Mouse (Mus musculus) gonadal fat pad, adult 2 months (tissue): Measurements from ENCODE around the gene Nectin2. TPM values are rescaled to one million over a fixed set of nuclear protein-coding genes. Genes with fewer than 3 reads are reported as not detected.

Source experiments
- DNase-seq: peaks from one replicate; pipeline ENCODE4 v3.0.0-alpha.2; 2012; ENCODE audit warnings: low read depth
- polyA plus RNA-seq: library from polyadenylated mRNA; depleted of rRNA; stranded (reverse); fragments of >200 nt; gene quantifications from 2 replicates; pipeline ENCODE4 v1.2.3, GENCODE M21; 2012

Gene Nectin2
- polyA plus RNA-seq, 1 experiment: 47.6 TPM

GRCm38 (mm10) chr7:19744590-19745385 is 5.5 kb downstream of the Nectin2 start:
- DNase-seq: no peak

GRCm38 (mm10) chr7:19743791-19744190 is 6.5 kb downstream of the Nectin2 start:
- DNase-seq: no peak

- DNase-seq: no peak
These were observed 7.8 kb downstream of the Nectin2 start for GRCm38 (mm10) chr7:19742468-19742867.

DNA sequence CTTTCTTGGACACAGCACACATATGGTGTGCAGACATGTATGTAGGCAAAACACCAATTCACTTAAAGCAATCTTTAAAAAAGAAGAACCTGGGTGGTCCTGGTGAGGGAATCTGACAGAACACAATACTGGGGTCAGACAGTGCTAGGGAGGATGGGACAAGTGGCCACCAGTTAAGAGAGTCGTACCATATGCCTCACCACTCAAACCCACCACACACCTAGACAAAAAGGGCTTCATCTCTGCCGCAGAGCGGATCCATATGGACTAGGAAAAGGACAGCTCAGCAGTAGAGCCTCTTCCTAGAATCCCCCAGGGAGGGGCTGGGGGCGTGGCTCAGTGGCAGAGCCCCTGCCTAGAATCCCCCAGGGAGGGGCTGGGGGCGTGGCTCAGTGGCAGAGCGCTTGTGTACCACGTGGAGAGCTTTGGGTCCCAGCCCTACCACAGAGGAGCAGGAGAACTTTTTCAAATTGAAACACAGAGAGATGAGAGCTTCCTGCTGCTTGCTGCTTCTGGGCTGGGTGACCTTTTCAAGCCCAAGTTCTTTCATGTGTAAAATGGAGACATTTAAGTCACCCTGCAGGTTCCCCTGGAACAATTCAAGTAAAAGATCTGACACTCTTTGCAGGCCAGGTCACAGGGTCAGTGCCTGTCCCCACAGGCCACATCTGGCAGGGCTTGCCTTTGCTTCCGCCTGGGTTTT is 8.8 kb downstream of the Nectin2 start:
- no peak for DNase-seq

DNA sequence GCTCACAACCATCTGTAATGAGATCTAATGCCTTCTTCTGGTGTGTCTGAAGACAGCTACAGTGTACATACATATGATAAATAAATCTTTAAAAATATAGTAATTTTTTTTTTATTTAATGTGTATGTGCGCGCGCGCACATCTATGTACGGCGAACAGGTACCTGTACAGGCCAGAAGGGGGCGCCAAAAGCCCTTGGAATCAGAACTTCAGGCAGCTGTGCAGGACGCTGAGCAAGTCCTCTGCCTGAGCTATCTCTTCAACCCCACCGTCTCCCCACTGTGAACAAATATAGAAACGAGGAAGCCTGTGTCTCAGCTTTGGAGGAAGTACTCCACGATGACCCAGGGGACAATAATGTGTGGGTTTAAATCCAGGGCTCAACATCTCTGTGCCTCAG is 10.0 kb downstream of the Nectin2 start:
- DNase-seq: no peak

- no peak for DNase-seq
These were observed 11.5 kb downstream of the Nectin2 start for GRCm38 (mm10) chr7:19738771-19739170.

- no peak for DNase-seq
These were observed 13.8 kb downstream of the Nectin2 start for GRCm38 (mm10) chr7:19736389-19737057.

GRCm38 (mm10) chr7:19734178-19734666 is 16.1 kb downstream of the Nectin2 start:
- DNase-seq: no peak

DNA sequence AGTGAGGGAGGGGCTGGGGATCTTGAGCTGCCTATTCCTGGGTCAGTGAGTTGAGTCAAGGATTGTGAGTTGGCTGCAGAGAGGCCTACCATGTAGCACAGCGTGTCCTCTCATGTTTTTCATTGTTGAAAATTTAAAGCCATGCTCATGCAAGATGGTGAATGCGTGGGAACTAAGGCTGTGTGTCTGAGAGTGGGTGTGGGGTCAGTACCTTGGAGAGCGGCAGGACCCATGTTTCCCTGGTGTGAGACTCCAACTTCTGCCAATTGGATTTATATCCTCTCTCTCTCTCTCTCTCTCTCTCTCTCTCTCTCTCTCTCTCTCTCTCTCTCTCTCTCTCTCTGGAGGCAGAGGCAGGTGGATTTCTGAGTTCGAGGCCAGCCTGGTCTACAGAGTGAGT is 23.7 kb downstream of the Nectin2 start:
- DNase-seq: no peak

DNA sequence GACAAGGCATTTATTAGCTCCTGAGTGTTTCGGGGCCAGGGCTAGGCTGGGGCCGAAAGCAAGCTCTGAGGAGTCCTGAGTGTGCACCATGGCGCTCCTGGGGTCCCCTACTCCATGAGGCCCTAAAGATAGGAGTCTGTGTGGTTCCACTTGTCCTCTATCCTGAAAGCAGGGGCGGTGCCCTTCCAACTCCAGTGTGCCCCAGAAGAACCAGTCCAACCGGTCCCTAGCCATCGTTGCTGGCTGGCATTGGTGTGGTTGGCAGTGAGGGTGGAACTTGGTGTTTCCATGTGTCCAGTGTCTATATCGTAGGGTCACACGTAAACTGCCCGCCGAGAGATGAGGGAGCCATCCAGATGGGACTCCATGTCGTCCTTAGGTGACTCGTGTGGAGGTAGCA is 26.1 kb downstream of the Nectin2 start:
- DNase-seq: no peak

- DNase-seq: no peak
These were observed 27.5 kb downstream of the Nectin2 start for GRCm38 (mm10) chr7:19722754-19723195.

- no peak for DNase-seq
These were observed 31.1 kb downstream of the Nectin2 start for GRCm38 (mm10) chr7:19719200-19719599.

GRCm38 (mm10) chr7:19718297-19718952 is 31.9 kb downstream of the Nectin2 start:
- no peak for DNase-seq

GRCm38 (mm10) chr7:19717346-19717745 is 32.9 kb downstream of the Nectin2 start:
- DNase-seq: no peak

- DNase-seq: no peak
These were observed 33.5 kb downstream of the Nectin2 start for GRCm38 (mm10) chr7:19716822-19717221.

GRCm38 (mm10) chr7:19716055-19716682 is 34.1 kb downstream of the Nectin2 start:
- DNase-seq: no peak

DNA sequence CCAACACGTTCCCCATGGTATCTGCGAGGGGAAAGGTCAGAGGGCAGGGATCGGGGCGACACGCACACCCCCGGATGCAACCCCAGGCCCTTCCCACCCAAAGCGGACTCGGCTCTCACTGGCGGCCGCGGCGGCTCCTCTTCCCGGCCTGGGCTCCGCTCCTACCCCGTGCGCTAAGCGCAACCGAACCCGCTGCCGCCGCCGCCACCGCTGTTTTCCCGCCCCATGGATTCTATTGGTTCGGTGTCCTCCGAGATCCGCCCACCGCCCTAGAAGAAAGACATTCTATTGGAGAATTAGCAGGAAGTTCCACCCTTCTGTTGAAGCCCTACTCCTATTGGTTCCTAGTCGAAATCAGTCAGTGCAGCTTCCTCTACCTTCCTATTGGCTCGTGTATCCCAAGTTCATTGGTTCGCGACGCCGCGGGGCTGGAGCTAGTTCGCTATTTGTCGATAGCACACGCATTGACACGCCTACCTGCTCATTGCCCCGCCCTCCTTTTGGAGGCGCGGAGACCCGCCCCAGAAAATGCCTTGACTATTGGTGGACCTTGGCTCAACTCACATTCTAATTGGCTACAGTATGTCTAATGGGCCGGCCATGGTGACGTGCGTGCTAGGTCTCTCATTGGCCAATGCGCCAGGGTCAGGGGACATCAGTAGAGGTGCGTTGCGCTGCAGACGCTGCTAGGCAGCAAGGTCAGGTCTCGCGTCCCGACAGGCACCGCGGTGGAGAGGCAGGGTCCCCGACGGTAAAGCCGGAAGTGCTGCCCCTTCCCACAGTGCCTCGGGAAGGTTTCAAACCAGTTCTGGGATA is 34.8 kb downstream of the Nectin2 start, which contains the start of gene Tomm40:
Tomm40 (minus strand) TSS at position 200 of the 816 bp plus-strand sequence.
- DNase-seq: no peak

DNA sequence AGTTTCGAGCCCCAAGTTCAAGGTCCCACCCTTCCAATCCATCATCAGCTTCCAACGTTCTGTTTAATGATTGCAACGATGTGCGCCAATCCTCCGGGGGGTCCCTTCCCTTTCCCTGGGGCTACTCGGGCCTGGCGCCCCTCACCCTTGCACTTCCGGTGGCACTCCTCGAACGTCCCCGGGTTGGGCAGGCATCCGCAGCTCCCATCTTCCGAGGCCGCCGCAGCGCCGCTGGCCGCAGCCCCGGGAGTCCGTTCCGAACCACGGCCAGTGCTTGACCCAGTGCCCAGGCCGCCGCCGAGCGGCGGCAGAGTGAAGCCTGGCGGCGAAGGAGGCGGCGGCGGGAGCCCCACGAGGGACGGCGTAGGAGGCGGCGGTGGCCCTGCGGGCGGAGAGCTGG is 35.4 kb downstream of the Nectin2 start:
- DNase-seq: no peak

DNA sequence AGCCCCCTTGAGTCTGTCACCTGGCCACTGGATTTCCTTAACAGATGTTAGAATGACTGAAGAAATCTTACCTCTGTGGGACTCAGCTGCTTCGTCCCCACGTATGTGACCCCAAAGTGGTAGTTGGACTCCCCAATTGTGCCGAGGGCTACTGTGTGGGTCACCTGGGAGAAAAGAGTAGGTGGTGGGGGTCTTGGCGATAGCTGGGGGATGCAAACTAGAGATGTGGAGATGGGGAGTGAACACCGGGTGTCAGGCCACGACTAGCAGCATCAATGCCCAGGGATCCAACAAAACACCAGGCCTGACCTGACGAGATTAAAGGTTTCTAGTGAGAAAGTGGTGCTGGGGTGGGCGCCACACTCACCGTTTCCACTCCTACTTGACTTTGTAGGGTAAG is 36.7 kb downstream of the Nectin2 start:
- no peak for DNase-seq

GRCm38 (mm10) chr7:19713196-19713595 is 37.1 kb downstream of the Nectin2 start:
- DNase-seq: no peak
